Mouse (Mus musculus) lung, postnatal 25 days (tissue): ENCODE results near the gene Cntnap5c.
"Not testable (repeated sequence)": the region's sequence is repeated elsewhere in the genome, so short reads cannot be mapped to it uniquely, and the experiment has no call there.

Source experiments
- DNase-seq: peaks from one replicate; pipeline ENCODE4 v3.0.0; 2022; ENCODE audit warnings: low spot score

Cntnap5c gene

GRCm38 (mm10) chr17:57768622-57769610 is at the start of gene Cntnap5c:
Cntnap5c (plus strand) TSS chr17:57769570.
- DNase-seq = no peak

- DNase-seq = no peak
These were observed 27.3 kb upstream of the Cntnap5c start, which contains the start of gene Gm21834 for GRCm38 (mm10) chr17:57742119-57742518. Gm21834 (minus strand) TSS chr17:57742219.

GRCm38 (mm10) chr17:57758033-57758432 is 11.3 kb upstream of the Cntnap5c start:
- no peak for DNase-seq

- no peak for DNase-seq
These were observed 2.1 kb upstream of the Cntnap5c start for GRCm38 (mm10) chr17:57767306-57767705.

- DNase-seq = no peak
These were observed 1.5 kb downstream of the Cntnap5c start for GRCm38 (mm10) chr17:57770904-57771303.

GRCm38 (mm10) chr17:57788161-57788799 is 18.9 kb downstream of the Cntnap5c start:
- DNase-seq = no peak

GRCm38 (mm10) chr17:57795408-57795807 is 26.0 kb downstream of the Cntnap5c start:
- DNase-seq = no peak

- DNase-seq = no peak
These were observed 27.4 kb downstream of the Cntnap5c start for GRCm38 (mm10) chr17:57796668-57797311.

GRCm38 (mm10) chr17:57799414-57799985 is 30.1 kb downstream of the Cntnap5c start:
- no peak for DNase-seq

- no peak for DNase-seq
These were observed 31.8 kb downstream of the Cntnap5c start for GRCm38 (mm10) chr17:57801180-57801579.

- no peak for DNase-seq
These were observed 68.0 kb downstream of the Cntnap5c start for GRCm38 (mm10) chr17:57837090-57837971.

- DNase-seq = not testable (repeated sequence)
These were observed 86.4 kb downstream of the Cntnap5c start for GRCm38 (mm10) chr17:57855811-57856210.

GRCm38 (mm10) chr17:57865996-57866395 is 96.6 kb downstream of the Cntnap5c start:
- no peak for DNase-seq

GRCm38 (mm10) chr17:57887742-57888389 is 118.5 kb downstream of the Cntnap5c start:
- DNase-seq = no peak

- DNase-seq = no peak
These were observed 142.5 kb downstream of the Cntnap5c start for GRCm38 (mm10) chr17:57911770-57912293.

GRCm38 (mm10) chr17:57984230-57984629 is 214.9 kb downstream of the Cntnap5c start:
- no peak for DNase-seq

- DNase-seq = no peak
These were observed 219.1 kb downstream of the Cntnap5c start for GRCm38 (mm10) chr17:57988420-57988819.

- no peak for DNase-seq
These were observed 227.1 kb downstream of the Cntnap5c start for GRCm38 (mm10) chr17:57996461-57996860.

- DNase-seq = no peak
These were observed 229.7 kb downstream of the Cntnap5c start for GRCm38 (mm10) chr17:57999080-57999479.

GRCm38 (mm10) chr17:58002845-58003244 is 233.5 kb downstream of the Cntnap5c start:
- DNase-seq = no peak
